Mouse (Mus musculus): Measurements from ENCODE around the gene Tbc1d2b. TPM values are rescaled to one million over a fixed set of nuclear protein-coding genes. Genes with fewer than 3 reads are reported as not detected.

Gene Tbc1d2b
- polyA plus RNA-seq, 1 experiment from 2014 or later = 6.1 TPM

DNA sequence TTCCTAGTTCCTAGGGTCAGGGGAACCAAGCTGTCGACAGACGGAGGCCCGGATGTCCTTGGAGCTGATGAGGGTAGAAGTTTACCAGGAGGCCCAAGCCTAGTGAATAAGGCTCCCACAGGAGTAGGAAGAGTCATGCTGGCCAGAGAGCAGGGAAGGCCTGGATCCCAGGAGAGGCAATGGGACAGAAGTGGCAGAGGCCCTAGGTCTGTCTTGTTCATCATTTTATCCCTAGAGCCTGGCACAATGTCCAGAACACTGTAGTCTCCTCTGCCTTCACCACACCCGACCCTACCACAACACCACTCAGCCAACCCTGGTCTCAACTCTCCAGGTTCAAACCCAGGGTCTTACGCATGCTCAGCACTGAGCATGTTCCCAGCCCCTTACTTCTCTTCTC lies 5.3 kb upstream of the Tbc1d2b start:
- no peaks in the 10 kb centered on the region for H3K4me1 ChIP-seq
- no peaks in the 10 kb centered on the region for H3K9me3 ChIP-seq
- H3K4me3 ChIP-seq = no peak overlapping the region
- H3K9ac ChIP-seq (replicated peaks) = no peak overlapping the region
- no peaks in the 10 kb centered on the region for H3K27me3 ChIP-seq
- 91% methylated on average over 5 of the region's 5 CpGs for WGBS
- ATAC-seq (replicated peaks) = no peak
- H3K4me2 ChIP-seq (replicated peaks) = no peak overlapping the region
- no peak overlapping the region for H3K27ac ChIP-seq (replicated peaks)
- H3K36me3 ChIP-seq = no peaks in the 10 kb centered on the region

GRCm38 (mm10) chr9:90275500-90275899 lies 4.9 kb upstream of the Tbc1d2b start:
- no peaks in the 10 kb centered on the region for H3K9me3 ChIP-seq
- H3K4me3 ChIP-seq = no peak overlapping the region
- H3K27me3 ChIP-seq = no peaks in the 10 kb centered on the region
- no peak overlapping the region for H3K27ac ChIP-seq (replicated peaks)
- H3K4me2 ChIP-seq (replicated peaks) = no peak overlapping the region
- H3K9ac ChIP-seq (replicated peaks) = no peak overlapping the region
- H3K36me3 ChIP-seq = no peaks in the 10 kb centered on the region
- 70% methylated on average over 2 of the region's 2 CpGs for WGBS
- no peaks in the 10 kb centered on the region for H3K4me1 ChIP-seq
- no peak for ATAC-seq (replicated peaks)

- Histone ChIP-seq H3K9me3 (no peaks in the 10 kb centered on the region), H3K36me3 (no peaks in the 10 kb centered on the region), H3K4me1 (peaks cover 6% of the 10 kb centered on the region), H3K27ac (replicated peaks) (no peak overlapping the region), H3K9ac (replicated peaks) (no peak overlapping the region), H3K4me3 (no peak overlapping the region), H3K27me3 (no peaks in the 10 kb centered on the region), H3K4me2 (replicated peaks) (no peak overlapping the region)
- ATAC-seq (replicated peaks) = no peak
- WGBS = 88% methylated on average over 3 of the region's 3 CpGs
Observed at GRCm38 (mm10) chr9:90274516-90274915, 3.9 kb upstream of the Tbc1d2b start.

GRCm38 (mm10) chr9:90272346-90272745 lies 1.7 kb upstream of the Tbc1d2b start:
- ATAC-seq (replicated peaks) = no peak
- H3K9ac ChIP-seq (replicated peaks) = no peak overlapping the region
- no peak overlapping the region for H3K27ac ChIP-seq (replicated peaks)
- H3K36me3 ChIP-seq = no peaks in the 10 kb centered on the region
- no peaks in the 10 kb centered on the region for H3K9me3 ChIP-seq
- H3K4me1 ChIP-seq = peaks cover 14% of the 10 kb centered on the region
- H3K4me2 ChIP-seq (replicated peaks) = no peak overlapping the region
- no peak overlapping the region for H3K4me3 ChIP-seq
- no peaks in the 10 kb centered on the region for H3K27me3 ChIP-seq
- WGBS = 69% methylated on average over 12 of the region's 12 CpGs

DNA sequence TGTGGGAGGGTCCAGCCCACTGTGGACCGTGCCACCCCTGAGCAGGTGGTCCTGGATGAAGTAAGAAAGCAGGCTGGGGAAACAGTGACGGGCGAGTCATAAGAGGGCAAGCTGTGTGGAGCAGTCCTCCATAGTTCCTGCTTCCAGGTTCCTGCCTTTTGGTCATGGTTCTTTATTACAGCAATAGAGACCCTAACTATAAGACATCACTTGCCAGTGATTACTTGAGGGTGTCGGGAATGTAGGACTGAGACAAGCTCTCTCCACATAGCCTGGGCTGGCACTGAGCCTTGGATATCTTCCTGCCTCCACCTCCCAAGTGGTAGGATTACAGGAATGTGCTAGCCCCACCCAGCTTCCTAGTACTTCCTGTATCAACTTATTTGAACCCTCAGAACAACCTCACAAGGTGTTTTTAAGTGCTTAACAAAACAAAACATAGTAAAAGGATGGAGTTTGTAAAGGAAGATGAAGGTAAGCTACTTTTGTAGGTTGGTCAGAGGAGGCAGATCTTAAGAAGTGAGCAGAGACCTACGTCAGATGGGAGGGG lies 1.0 kb upstream of the Tbc1d2b start:
- no peaks in the 10 kb centered on the region for H3K27me3 ChIP-seq
- no peak overlapping the region for H3K4me3 ChIP-seq
- peaks cover 14% of the 10 kb centered on the region for H3K4me1 ChIP-seq
- H3K36me3 ChIP-seq = no peaks in the 10 kb centered on the region
- no peaks in the 10 kb centered on the region for H3K9me3 ChIP-seq
- no peak overlapping the region for H3K4me2 ChIP-seq (replicated peaks)
- WGBS = 65% methylated on average over 5 of the region's 5 CpGs
- no peak overlapping the region for H3K27ac ChIP-seq (replicated peaks)
- ATAC-seq (replicated peaks) = no peak
- no peak overlapping the region for H3K9ac ChIP-seq (replicated peaks)

- Histone ChIP-seq H3K36me3 (no peaks in the 10 kb centered on the region), H3K27ac (replicated peaks) (no peak overlapping the region), H3K4me2 (replicated peaks) (peak overlapping the region; percentile 90), H3K4me3 (peak overlapping the region; percentile 78), H3K9me3 (no peaks in the 10 kb centered on the region), H3K9ac (replicated peaks) (peak overlapping the region; percentile 87), H3K27me3 (no peaks in the 10 kb centered on the region), H3K4me1 (peaks cover 14% of the 10 kb centered on the region)
- ATAC-seq (replicated peaks) = peak; percentile 49
- 16% methylated on average over 11 of the region's 11 CpGs for WGBS
Observed at GRCm38 (mm10) chr9:90270944-90271295, 316 bp upstream of the Tbc1d2b start.

GRCm38 (mm10) chr9:90269011-90269681 lies 1.5 kb downstream of the Tbc1d2b start:
- Histone ChIP-seq H3K9ac (replicated peaks) (no peak overlapping the region; the same call in 1 of the 2 replicates), H3K36me3 (no peaks in the 10 kb centered on the region), H3K9me3 (no peaks in the 10 kb centered on the region), H3K27ac (replicated peaks) (0 out of 2 replicates have a peak overlapping the region, but pooled peaks have one; percentile 7), H3K27me3 (no peaks in the 10 kb centered on the region), H3K4me1 (peaks cover 14% of the 10 kb centered on the region), H3K4me2 (replicated peaks) (peak overlapping the region; percentile 90), H3K4me3 (peak overlapping the region; percentile 78)
- ATAC-seq (replicated peaks) = peak; percentile 7; the same call in 1 of the 2 replicates
- WGBS = 42% methylated on average over 7 of the region's 7 CpGs

GRCm38 (mm10) chr9:90266926-90267325 lies 3.7 kb downstream of the Tbc1d2b start:
- Histone ChIP-seq H3K4me3 (no peak overlapping the region), H3K36me3 (no peaks in the 10 kb centered on the region), H3K27me3 (no peaks in the 10 kb centered on the region), H3K9ac (replicated peaks) (no peak overlapping the region), H3K9me3 (no peaks in the 10 kb centered on the region), H3K4me1 (peaks cover 14% of the 10 kb centered on the region), H3K4me2 (replicated peaks) (no peak overlapping the region), H3K27ac (replicated peaks) (no peak overlapping the region)
- ATAC-seq (replicated peaks) = no peak
- 88% methylated on average over 10 of the region's 10 CpGs for WGBS

- no peak overlapping the region for H3K4me3 ChIP-seq
- no peak overlapping the region for H3K27ac ChIP-seq (replicated peaks)
- H3K9ac ChIP-seq (replicated peaks) = no peak overlapping the region
- peaks cover 14% of the 10 kb centered on the region for H3K4me1 ChIP-seq
- WGBS = 91% methylated on average over 10 of the region's 10 CpGs
- no peaks in the 10 kb centered on the region for H3K27me3 ChIP-seq
- H3K9me3 ChIP-seq = no peaks in the 10 kb centered on the region
- H3K36me3 ChIP-seq = no peaks in the 10 kb centered on the region
- no peak for ATAC-seq (replicated peaks)
- H3K4me2 ChIP-seq (replicated peaks) = no peak overlapping the region
Observed at GRCm38 (mm10) chr9:90266059-90266458, 4.5 kb downstream of the Tbc1d2b start.

- no peaks in the 10 kb centered on the region for H3K27me3 ChIP-seq
- no peak for ATAC-seq (replicated peaks)
- no peak overlapping the region for H3K4me2 ChIP-seq (replicated peaks)
- no peak overlapping the region for H3K9ac ChIP-seq (replicated peaks)
- no peak overlapping the region for H3K27ac ChIP-seq (replicated peaks)
- no peaks in the 10 kb centered on the region for H3K36me3 ChIP-seq
- 83% methylated on average over 5 of the region's 5 CpGs for WGBS
- no peaks in the 10 kb centered on the region for H3K9me3 ChIP-seq
- peaks cover 14% of the 10 kb centered on the region for H3K4me1 ChIP-seq
- no peak overlapping the region for H3K4me3 ChIP-seq
Observed at GRCm38 (mm10) chr9:90265322-90266039, 5.1 kb downstream of the Tbc1d2b start.

GRCm38 (mm10) chr9:90263340-90263679 lies 7.3 kb downstream of the Tbc1d2b start:
- no peak for ATAC-seq (replicated peaks)
- Histone ChIP-seq H3K4me2 (replicated peaks) (no peak overlapping the region), H3K9ac (replicated peaks) (no peak overlapping the region), H3K4me1 (no peaks in the 10 kb centered on the region), H3K9me3 (no peaks in the 10 kb centered on the region), H3K27ac (replicated peaks) (no peak overlapping the region), H3K36me3 (no peaks in the 10 kb centered on the region), H3K4me3 (no peak overlapping the region), H3K27me3 (no peaks in the 10 kb centered on the region)
- WGBS = 92% methylated on average over 4 of the region's 4 CpGs

- Histone ChIP-seq H3K27me3 (no peaks in the 10 kb centered on the region), H3K4me3 (no peak overlapping the region), H3K4me1 (no peaks in the 10 kb centered on the region), H3K9ac (replicated peaks) (no peak overlapping the region), H3K27ac (replicated peaks) (no peak overlapping the region), H3K9me3 (no peaks in the 10 kb centered on the region), H3K4me2 (replicated peaks) (no peak overlapping the region), H3K36me3 (no peaks in the 10 kb centered on the region)
- WGBS = 86% methylated on average over 7 of the region's 7 CpGs
- ATAC-seq (replicated peaks) = no peak
Observed at GRCm38 (mm10) chr9:90262591-90263339, 7.8 kb downstream of the Tbc1d2b start.

Data from forebrain, embryonic 15.5 days (tissue).